Mouse (Mus musculus): ENCODE results near the gene Ripor2.
A peak's percentile ranks its signal among the peaks of the same experiment; 100 is the strongest.
"Not testable (repeated sequence)": the region's sequence is repeated elsewhere in the genome, so short reads cannot be mapped to it uniquely, and the experiment has no call there.

Gene Ripor2

GRCm38 (mm10) chr13:24715601-24716000 is 133.6 kb downstream of the Ripor2 start:
- DNase-seq: no peak

- DNase-seq: no peak
These were observed 134.5 kb downstream of the Ripor2 start for GRCm38 (mm10) chr13:24716441-24716840.

DNA sequence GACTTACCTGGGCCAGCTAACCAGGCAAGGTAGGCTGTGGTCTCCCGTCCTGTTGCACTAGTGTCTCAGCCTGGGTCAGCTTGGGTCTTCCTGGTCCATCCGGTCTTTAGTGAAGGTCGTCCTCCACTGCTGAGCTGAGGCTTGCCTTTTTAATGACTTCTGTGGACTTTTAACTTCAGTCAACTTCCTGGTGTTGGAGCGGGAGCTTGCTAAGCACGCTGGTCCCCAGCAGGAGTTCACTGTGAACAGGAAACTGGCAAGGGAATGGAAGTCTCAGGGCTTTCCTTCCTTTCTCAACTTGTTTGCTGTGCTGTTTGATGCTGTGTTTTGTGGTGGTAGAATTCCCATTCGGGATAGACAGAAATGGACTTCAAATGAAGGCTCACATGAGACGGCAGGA is 135.7 kb downstream of the Ripor2 start:
- no peak for DNase-seq

- no peak for DNase-seq
These were observed 139.5 kb downstream of the Ripor2 start for GRCm38 (mm10) chr13:24721502-24721901.

DNA sequence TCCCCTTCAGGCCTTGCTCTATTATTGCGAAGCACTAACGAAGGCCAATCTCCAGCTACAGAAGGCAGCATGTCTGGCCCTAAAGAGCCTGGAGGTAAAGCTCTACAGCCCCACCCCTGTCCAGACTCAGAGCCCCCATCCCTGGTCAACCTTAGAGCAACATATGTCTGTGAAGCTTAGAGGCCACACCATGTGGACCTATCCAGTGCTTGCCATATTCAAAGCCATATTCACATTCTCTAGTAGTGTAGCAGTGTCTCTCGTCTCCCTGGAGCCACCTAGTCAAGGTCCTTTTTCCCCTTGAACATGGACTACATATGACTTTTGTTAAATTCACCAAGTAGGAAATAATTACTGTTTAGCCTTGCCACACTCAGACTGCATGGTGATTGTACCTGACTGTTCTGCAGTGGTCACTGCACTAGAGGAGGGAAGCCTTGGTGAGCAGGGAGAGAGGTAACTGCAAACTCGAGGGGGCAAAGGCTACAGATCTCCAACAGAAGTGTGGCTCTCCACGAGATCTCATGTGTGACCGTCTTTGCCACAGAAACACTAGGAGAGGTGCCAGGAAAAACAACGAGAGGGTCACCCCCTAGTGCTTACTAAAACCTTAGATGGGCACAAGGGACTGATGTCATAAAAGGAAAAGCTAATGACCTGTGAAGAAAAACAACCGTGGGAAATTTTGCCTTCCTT is 141.9 kb downstream of the Ripor2 start:
- no peak for DNase-seq

- DNase-seq: no peak
These were observed 142.4 kb downstream of the Ripor2 start for GRCm38 (mm10) chr13:24724395-24724759.

DNA sequence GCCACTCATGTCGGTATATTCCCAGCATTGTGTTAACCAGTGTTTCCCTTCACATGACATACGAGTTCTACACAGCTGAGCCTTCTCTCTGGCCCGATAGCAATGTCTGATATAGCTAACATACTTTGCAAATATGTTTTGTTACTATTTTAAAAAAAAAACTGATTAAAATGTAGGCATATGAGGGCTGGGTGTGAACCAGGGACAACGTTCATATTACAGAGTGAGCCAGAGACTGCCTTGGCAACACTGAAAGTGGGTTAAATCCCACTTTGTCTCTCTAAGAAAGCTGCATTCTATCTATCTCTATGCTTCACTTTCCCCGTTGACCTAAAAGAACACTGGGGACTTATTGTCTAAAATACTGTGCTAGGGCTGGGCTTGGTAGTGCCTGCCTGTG is 147.1 kb downstream of the Ripor2 start:
- no peak for DNase-seq

DNA sequence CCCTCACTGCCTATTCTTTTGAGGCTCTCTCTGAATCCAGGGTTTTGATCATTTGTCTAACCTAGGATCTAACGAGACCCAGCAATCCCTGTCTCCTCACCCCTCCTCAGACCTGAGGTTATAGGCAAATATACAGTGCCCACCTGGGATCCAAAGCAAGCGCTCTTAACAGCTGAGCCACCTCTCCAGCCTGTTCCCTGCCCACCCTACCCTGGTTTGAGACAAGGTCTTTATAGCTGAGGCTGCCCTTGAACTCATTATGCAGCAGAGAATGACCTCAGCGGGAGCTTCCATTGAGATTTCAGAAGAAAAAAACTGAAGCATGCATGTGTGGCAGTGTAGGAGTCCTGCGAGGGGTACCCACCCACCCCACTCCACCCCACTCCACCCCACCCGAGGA is 152.5 kb downstream of the Ripor2 start:
- no peak for DNase-seq

GRCm38 (mm10) chr13:24735608-24736131 is 153.7 kb downstream of the Ripor2 start:
- no peak for DNase-seq

DNA sequence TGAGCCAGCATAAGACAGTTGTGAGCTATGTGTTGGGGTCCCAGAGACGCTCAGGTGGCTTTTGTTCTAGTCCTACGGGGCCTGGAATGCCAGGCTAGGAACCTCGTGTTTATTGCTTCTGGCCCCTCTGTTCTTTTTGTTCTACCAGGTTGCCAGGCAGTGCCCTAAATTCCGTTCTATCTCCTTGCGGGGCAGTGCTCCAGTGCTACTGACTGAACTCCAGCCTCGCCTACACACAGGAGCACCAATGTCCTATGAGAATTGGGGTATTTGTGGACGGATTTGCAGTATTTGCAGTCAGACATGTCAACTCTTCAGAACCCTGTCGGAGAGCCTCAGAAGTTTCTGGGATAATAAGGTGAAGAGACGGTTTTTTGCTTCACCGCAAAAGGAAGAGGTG is 159.0 kb downstream of the Ripor2 start, which contains the start of gene Armh2:
TSS of gene Armh2 (plus strand) at position 205 of the 400 bp plus-strand sequence.
- no peak for DNase-seq

DNA sequence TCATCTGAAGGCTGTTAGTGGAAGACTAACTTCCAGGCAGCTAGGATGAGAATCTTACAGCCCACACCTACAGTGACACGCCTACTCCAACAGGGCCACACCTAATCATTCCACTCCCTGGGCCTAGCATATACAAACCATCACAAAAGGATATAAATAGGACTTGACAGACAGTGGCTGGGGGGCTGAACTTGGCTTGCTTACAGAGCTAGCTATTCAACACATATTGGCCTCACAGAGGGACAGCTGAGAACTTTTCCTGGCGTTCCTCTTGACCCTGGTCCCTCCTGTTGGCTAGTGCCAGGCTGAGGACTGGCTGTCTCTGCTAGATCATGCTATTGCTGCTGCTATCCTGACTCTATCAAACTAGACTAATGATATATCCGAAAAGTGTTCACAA is 165.8 kb downstream of the Ripor2 start:
- DNase-seq: no peak

GRCm38 (mm10) chr13:24750807-24751206 is 168.8 kb downstream of the Ripor2 start:
- no peak for DNase-seq

GRCm38 (mm10) chr13:24751396-24751795 is 169.4 kb downstream of the Ripor2 start:
- no peak for DNase-seq

GRCm38 (mm10) chr13:24756756-24757155 is 174.8 kb downstream of the Ripor2 start:
- DNase-seq: no peak

- no peak for DNase-seq
These were observed 176.0 kb downstream of the Ripor2 start for GRCm38 (mm10) chr13:24757820-24758564.

GRCm38 (mm10) chr13:24759451-24759850 is 177.5 kb downstream of the Ripor2 start:
- no peak for DNase-seq

DNA sequence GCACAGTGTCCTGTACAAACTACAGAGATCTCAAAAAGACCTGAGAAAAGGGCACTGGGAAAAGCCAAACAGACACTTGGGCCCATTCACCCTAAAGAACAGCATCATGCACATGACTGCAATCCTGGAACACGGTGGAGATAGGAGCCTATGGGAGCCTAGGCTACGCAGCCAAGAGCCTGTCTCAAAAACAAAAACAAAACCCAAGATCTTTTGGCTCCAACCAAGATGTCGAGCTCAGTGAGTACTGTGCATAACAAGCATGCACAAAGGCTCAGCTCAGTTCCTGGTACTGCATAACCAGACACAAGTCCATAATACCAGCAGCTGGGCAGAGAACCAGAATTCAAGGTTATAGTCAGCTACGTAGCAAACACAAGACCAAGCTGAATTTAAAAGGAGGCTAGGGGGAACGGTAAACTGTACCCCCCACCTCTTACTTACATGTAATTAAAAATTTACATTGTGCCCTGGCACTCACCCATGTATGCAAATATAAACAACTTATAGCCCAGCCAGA is 178.4 kb downstream of the Ripor2 start:
- DNase-seq: no peak

- no peak for DNase-seq
These were observed 179.1 kb downstream of the Ripor2 start for GRCm38 (mm10) chr13:24761083-24761402.

- DNase-seq: peak; percentile 91
These were observed 179.6 kb downstream of the Ripor2 start, which contains the start of gene Gmnn for GRCm38 (mm10) chr13:24761403-24762227. Gmnn (minus strand) TSS chr13:24761923.

DNA sequence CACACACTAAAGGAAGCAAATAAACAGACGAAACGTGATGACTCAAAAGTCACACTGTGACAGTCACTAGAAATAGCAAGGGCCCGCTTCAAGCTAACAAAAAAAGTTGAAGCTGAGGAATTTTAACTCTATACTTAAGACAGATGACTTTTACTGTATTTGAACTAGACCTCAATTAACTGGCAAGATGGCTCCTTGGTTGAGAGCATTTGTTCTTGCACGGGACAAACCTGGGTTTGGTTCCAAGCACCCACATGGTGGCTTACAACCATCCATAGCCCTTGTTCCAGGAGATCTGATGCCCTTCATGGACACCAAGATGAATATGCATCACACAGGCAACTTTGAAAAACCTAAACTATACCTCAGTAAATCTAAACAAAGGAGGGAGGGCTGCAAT is 180.3 kb downstream of the Ripor2 start:
- no peak for DNase-seq

- peak; percentile 35 to 50 for DNase-seq
These were observed 185.8 kb downstream of the Ripor2 start for GRCm38 (mm10) chr13:24767809-24768208.

DNA sequence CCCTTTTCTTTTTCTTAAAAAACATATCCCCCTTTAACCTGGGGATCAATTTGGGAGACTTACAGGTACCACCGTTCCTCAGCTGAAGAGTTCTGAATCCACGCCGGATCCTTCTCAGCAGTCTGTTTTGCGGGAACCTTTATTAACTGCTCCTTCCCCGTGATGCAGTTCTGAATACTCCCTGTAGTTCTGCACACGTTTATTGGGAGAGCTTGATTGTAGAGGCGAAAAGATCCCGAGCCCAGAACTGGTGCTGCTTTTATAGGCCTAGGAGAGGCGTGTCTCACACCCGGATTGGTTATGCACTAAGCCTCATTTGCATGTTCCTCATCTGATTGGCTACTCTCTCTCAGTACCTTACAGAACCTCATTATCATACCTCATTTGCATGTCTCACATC is 189.5 kb downstream of the Ripor2 start:
- not testable (repeated sequence) for DNase-seq
